Mouse (Mus musculus) macrophage (primary cell): ENCODE measurements around the gene Itpk1. TPM values are rescaled to one million over a fixed set of nuclear protein-coding genes. Genes with fewer than 3 reads are reported as not detected.

Experiments
- H3K27ac ChIP-seq: fragments of 350-480 bp; formaldehyde crosslinking; 2 replicates; pipeline ENCODE4 v1.9.0; 2021
- H3K36me3 ChIP-seq: fragments of 350-480 bp; formaldehyde crosslinking; 2 replicates; pipeline ENCODE4 v1.9.0; 2021; ENCODE audit errors: inconsistent target
- H3K4me3 ChIP-seq: fragments of 350-480 bp; formaldehyde crosslinking; 2 replicates; pipeline ENCODE4 v1.9.0; 2021; ENCODE audit errors: inconsistent target
- H3K79me2 ChIP-seq: fragments of 350-480 bp; formaldehyde crosslinking; 2 replicates; pipeline ENCODE4 v1.9.0; 2021; ENCODE audit errors: inconsistent target
- WGBS: methylation state at CpG from one replicate; pipeline ENCODE4 v1.1.7; 2026; ENCODE audit warnings: inconsistent platforms; ENCODE audit not compliant: missing documents; 5-methylcytosine and 5-hydroxymethylcytosine counted together
- polyA plus RNA-seq: library from polyadenylated mRNA; stranded (reverse); fragments of 250-400 nt; gene quantifications from 3 replicates; pipeline ENCODE4 v1.2.4, GENCODE M21; 2018; ENCODE audit warnings: inconsistent platforms
- total RNA-seq, 78 experiments: library from RNA; depleted of rRNA; stranded (reverse); fragments of 250-400 nt; gene quantifications; 1 replicate in 9 of 78; 2 replicates in 24 of 78; 3 replicates in 43 of 78; 4 replicates in 2 of 78; pipeline ENCODE4 v1.2.4; 2018; ENCODE audit warnings: inconsistent platforms in 56 of 78

The Itpk1 gene
- 10 to 100 TPM in 19 of 26 experiments, 1 to 10 TPM in 7; 2.3 to 25.1 (median 14.1) TPM for total RNA-seq (2018; cell fraction: chromatin; rRNA removed)
- total RNA-seq (2018; cell fraction: cytosol; rRNA removed) = 10 to 100 TPM in 23 of 26 experiments, 1 to 10 TPM in 3; 7.0 to 25.8 (median 15.6) TPM
- total RNA-seq (2018; cell fraction: nucleus; rRNA removed) = 10 to 100 TPM in 20 of 26 experiments, 1 to 10 TPM in 6; 4.3 to 23.7 (median 13.7) TPM
- 10.4 to 13.5 TPM (median 12.1 TPM) in 3 replicates for polyA plus RNA-seq

GRCm38 (mm10) chr12:102704457-102705198 lies at the start of gene Itpk1:
TSS of gene Itpk1 (minus strand) at chr12:102704930.
- Histone ChIP-seq H3K27ac (peak within 1 kb of the TSS; percentile 35; the same call in 1 of the 2 replicates), H3K36me3 (no peaks in the 10 kb centered on the region), H3K4me3 (peak within 1 kb of the TSS; percentile 40), H3K79me2 (peaks cover 45% of the 10 kb centered on the region)
- 1% methylated on average over 58 of the region's 105 CpGs for WGBS

GRCm38 (mm10) chr12:102748256-102748655 lies 43.5 kb upstream of the Itpk1 start:
- WGBS = 29% methylated on average over 3 of the region's 3 CpGs
- Histone ChIP-seq H3K27ac (peak overlapping the region; percentile 45), H3K79me2 (peaks cover 85% of the 10 kb centered on the region), H3K4me3 (no peak overlapping the region), H3K36me3 (no peaks in the 10 kb centered on the region)

GRCm38 (mm10) chr12:102744839-102745238 lies 40.1 kb upstream of the Itpk1 start:
- Histone ChIP-seq H3K27ac (peak overlapping the region; percentile 90), H3K4me3 (peak overlapping the region; percentile 81), H3K79me2 (peaks cover 51% of the 10 kb centered on the region), H3K36me3 (no peaks in the 10 kb centered on the region)
- 8% methylated on average over 6 of the region's 6 CpGs for WGBS

- H3K36me3 ChIP-seq = no peaks in the 10 kb centered on the region
- H3K79me2 ChIP-seq = peaks cover 41% of the 10 kb centered on the region
- peak within 1 kb of the TSS; percentile 81 for H3K4me3 ChIP-seq
- peak within 1 kb of the TSS; percentile 90 for H3K27ac ChIP-seq
- WGBS = under 1% methylated on average over 61 of the region's 63 CpGs
Observed at GRCm38 (mm10) chr12:102743589-102744574, 39.2 kb upstream of the Itpk1 start, which contains the start of the genes Moap1 and Tmem251. TSS of gene Moap1 (minus strand) at chr12:102743661. TSS of gene Tmem251 (plus strand) at chr12:102743762.

- WGBS = 1% methylated on average over 33 of the region's 33 CpGs
- peak overlapping the region; percentile 57 for H3K4me3 ChIP-seq
Observed at GRCm38 (mm10) chr12:102743036-102743588, 38.4 kb upstream of the Itpk1 start.

GRCm38 (mm10) chr12:102742056-102742455 lies 37.3 kb upstream of the Itpk1 start:
- 93% methylated on average over 7 of the region's 7 CpGs for WGBS
- Histone ChIP-seq H3K27ac (no peak overlapping the region), H3K79me2 (peaks cover 33% of the 10 kb centered on the region), H3K36me3 (no peaks in the 10 kb centered on the region), H3K4me3 (no peak overlapping the region)

More at GRCm38 (mm10) chr12:102743036-102743588, 38.4 kb upstream of the Itpk1 start:
- H3K36me3 ChIP-seq = no peaks in the 10 kb centered on the region
- H3K27ac ChIP-seq = peak overlapping the region; percentile 44
- peaks cover 39% of the 10 kb centered on the region for H3K79me2 ChIP-seq

- H3K36me3 ChIP-seq = no peaks in the 10 kb centered on the region
- 67% methylated on average over 3 of the region's 3 CpGs for WGBS
- no peak overlapping the region for H3K4me3 ChIP-seq
- H3K79me2 ChIP-seq = peaks cover 15% of the 10 kb centered on the region
- no peak overlapping the region for H3K27ac ChIP-seq
Observed at GRCm38 (mm10) chr12:102740285-102740684, 35.6 kb upstream of the Itpk1 start.

GRCm38 (mm10) chr12:102739096-102739495 lies 34.4 kb upstream of the Itpk1 start:
- no peak overlapping the region for H3K4me3 ChIP-seq
- H3K36me3 ChIP-seq = no peaks in the 10 kb centered on the region
- 93% methylated on average over 5 of the region's 5 CpGs for WGBS
- no peak overlapping the region for H3K27ac ChIP-seq
- peaks cover 3% of the 10 kb centered on the region for H3K79me2 ChIP-seq

- H3K27ac ChIP-seq = no peak overlapping the region
- 23% methylated on average over 4 of the region's 5 CpGs for WGBS
- no peaks in the 10 kb centered on the region for H3K36me3 ChIP-seq
- H3K79me2 ChIP-seq = no peaks in the 10 kb centered on the region
- no peak overlapping the region for H3K4me3 ChIP-seq
Observed at GRCm38 (mm10) chr12:102733381-102733780, 28.7 kb upstream of the Itpk1 start.

- Histone ChIP-seq H3K79me2 (no peaks in the 10 kb centered on the region), H3K36me3 (no peaks in the 10 kb centered on the region), H3K27ac (no peak overlapping the region), H3K4me3 (no peak overlapping the region)
- WGBS = 58% methylated on average over 15 of the region's 16 CpGs
Observed at GRCm38 (mm10) chr12:102730798-102731619, 26.3 kb upstream of the Itpk1 start.

- 54% methylated on average over 26 of the region's 26 CpGs for WGBS
- Histone ChIP-seq H3K4me3 (no peak overlapping the region), H3K79me2 (no peaks in the 10 kb centered on the region), H3K27ac (no peak overlapping the region), H3K36me3 (no peaks in the 10 kb centered on the region)
Observed at GRCm38 (mm10) chr12:102729855-102730797, 25.4 kb upstream of the Itpk1 start.

GRCm38 (mm10) chr12:102725761-102726175 lies 21.0 kb upstream of the Itpk1 start:
- WGBS = 81% methylated on average over 7 of the region's 7 CpGs
- no peak overlapping the region for H3K27ac ChIP-seq
- H3K36me3 ChIP-seq = no peaks in the 10 kb centered on the region
- no peak overlapping the region for H3K4me3 ChIP-seq
- H3K79me2 ChIP-seq = no peaks in the 10 kb centered on the region
